Mouse (Mus musculus) liver, embryonic 14.5 days (tissue): ENCODE measurements around the gene Hemgn.

Experiments
- CTCF ChIP-seq: IDR thresholded peaks from 2 replicates; pipeline ENCODE4 v1.5.1; 2016; ENCODE audit warnings: antibody characterized with exemption, low read depth, control low read depth
- EP300 ChIP-seq: IDR thresholded peaks from 2 replicates; pipeline ENCODE4 v1.6.1; 2016; ENCODE audit warnings: antibody characterized with exemption, low read depth

DNA sequence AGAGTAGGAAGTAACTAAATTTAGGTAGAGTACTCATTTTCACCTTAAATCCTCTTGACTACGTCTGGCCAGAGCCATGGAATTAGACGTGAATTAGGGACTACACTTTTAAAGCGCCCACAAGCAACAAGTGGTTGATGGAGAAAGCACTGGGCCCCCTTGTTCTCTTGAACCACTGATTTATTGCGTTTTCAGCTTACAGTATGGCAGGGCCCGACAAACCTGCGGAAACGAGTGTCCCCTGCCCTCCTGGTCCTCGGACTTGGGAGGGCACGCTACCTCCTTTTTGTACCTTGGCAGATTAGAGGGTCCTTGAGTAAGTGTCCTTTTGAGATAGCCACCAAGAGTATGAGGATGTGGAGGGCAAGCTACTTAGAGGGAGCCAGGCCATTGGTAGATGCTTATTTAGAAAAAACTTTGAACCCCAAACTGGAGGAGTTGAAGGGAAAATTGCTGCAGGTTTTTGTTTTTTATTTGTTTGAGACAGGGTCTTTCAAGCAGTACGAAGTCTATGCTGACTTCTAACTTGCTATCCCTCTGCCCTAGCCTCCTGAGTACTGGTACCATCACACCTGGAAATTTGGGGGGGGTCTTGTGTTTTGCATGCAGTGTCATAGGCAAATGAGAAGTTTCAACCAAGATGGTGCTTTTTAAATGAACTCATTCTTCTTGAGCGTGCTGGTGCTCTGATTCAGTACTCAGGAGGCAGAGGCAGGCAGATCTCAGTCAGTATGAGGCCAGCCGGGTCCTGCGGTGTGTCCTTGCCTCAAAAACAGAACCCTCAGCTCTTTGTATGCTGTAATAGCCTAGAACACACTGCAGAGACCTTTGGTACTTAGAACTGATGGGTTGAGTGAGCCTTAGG lies 39.8 kb upstream of the Hemgn start:
- no peak for TF ChIP-seq CTCF
- TF ChIP-seq EP300 = no peak
